Mouse (Mus musculus) stomach, embryonic 15.5 days (tissue): Measurements from ENCODE around the gene Pvrig. TPM values are rescaled to one million over a fixed set of nuclear protein-coding genes. Genes with fewer than 3 reads are reported as not detected.
"Not testable (repeated sequence)": the region's sequence is repeated elsewhere in the genome, so short reads cannot be mapped to it uniquely, and the experiment has no call there.

ENCODE experiments used
- ATAC-seq: fragments of 200-750 bp; cut with Nextera tagmentation; 2 replicates; pipeline ENCODE4 v1.8.0; 2017; ENCODE audit warnings: low read depth, moderate number of reproducible peaks, moderate TSS enrichment; ENCODE audit not compliant: insufficient read depth, low FRiP score
- H3K27ac ChIP-seq: fragments of 300-500 bp; sonication (generic); 2 replicates; pipeline ENCODE4 v1.5.1; 2015; ENCODE audit warnings: mild to moderate bottlenecking, inconsistent platforms
- H3K27me3 ChIP-seq: fragments of 300-500 bp; sonication (generic); replicated peaks from 2 replicates; pipeline ENCODE4 v1.6.1; 2015; ENCODE audit warnings: inconsistent platforms
- H3K36me3 ChIP-seq: fragments of 300-500 bp; sonication (generic); 2 replicates; pipeline ENCODE4 v1.6.1; 2015; ENCODE audit warnings: inconsistent platforms
- H3K4me1 ChIP-seq: fragments of 300-500 bp; sonication (generic); 2 replicates; pipeline ENCODE4 v1.6.1; 2015; ENCODE audit warnings: inconsistent platforms
- H3K4me2 ChIP-seq: fragments of 300-500 bp; sonication (generic); 2 replicates; pipeline ENCODE4 v1.6.1; 2015; ENCODE audit warnings: mild to moderate bottlenecking, inconsistent platforms
- H3K4me3 ChIP-seq: fragments of 300-500 bp; sonication (generic); replicated peaks from 2 replicates; pipeline ENCODE4 v1.5.1; 2015; ENCODE audit warnings: inconsistent platforms
- H3K9ac ChIP-seq: fragments of 300-500 bp; sonication (generic); 2 replicates; pipeline ENCODE4 v1.6.1; 2015; ENCODE audit warnings: inconsistent platforms
- H3K9me3 ChIP-seq: fragments of 300-500 bp; sonication (generic); 2 replicates; pipeline ENCODE4 v1.6.1; 2016; ENCODE audit warnings: inconsistent platforms
- WGBS: fragments of 180-500 bp; shearing (Covaris S2); methylation state at CpG from one replicate; pipeline ENCODE4 v1.1.7; 2015; 5-methylcytosine and 5-hydroxymethylcytosine counted together
- polyA plus RNA-seq: library from polyadenylated mRNA; unstranded; fragments of >200 nt; fragmentation: Nextera tagmentation; extraction: Ambion mirVana; gene quantifications from 2 replicates; pipeline ENCODE4 v1.2.1, GENCODE M21; 2015

Gene Pvrig
- polyA plus RNA-seq = 0.36 and 0.44 TPM in 2 replicates

DNA sequence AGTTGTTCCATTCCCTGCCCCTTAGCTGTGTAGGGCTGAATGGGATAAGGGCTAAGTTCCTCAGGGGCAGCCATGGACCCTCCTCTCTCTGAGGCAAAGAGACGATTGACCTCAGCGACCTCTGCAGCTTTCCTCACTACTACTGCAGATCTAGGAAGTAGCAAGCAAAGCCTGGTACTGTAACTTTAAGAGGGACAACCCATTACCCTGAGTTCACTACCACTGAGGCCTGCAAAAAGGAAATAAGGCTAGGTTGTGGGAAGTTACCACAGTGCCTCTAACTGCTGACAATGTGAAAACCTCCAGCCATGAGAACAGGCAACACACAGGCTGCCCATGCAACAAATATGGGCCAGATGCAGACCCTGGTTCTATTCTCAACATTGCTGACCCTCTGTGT lies at the start of gene Pvrig:
Pvrig (plus strand) TSS at position 301 of the 400 bp plus-strand sequence.
- Histone ChIP-seq H3K36me3 (no peaks in the 10 kb centered on the region), H3K4me3 (no peak within 1 kb of the TSS), H3K9me3 (no peaks in the 10 kb centered on the region), H3K4me2 (no peak within 1 kb of the TSS), H3K4me1 (no peaks in the 10 kb centered on the region), H3K9ac (no peak within 1 kb of the TSS), H3K27ac (no peak within 1 kb of the TSS), H3K27me3 (no peaks in the 10 kb centered on the region)
- 83% methylated on average over 2 of the region's 2 CpGs for WGBS
- ATAC-seq = no peak

DNA sequence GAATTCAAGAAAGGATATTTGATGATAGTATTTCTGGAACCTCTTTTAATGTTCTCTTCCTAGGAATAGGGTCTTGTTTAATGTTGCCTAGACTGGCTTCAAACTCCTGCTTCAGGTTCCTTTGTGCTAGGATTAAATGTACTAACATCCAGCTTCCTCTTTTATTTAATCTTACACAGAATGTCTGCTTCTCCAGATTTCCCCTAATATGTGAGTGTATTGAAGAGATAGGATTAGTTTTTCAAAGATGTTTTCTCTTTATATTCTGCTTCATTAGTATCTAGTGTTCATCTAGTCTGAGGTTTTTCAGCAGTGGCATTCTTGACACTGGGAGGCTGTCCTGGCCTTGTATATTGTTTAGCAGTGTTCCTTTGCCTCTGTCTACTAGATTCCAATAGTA lies 47.6 kb upstream of the Pvrig start:
- no peak for ATAC-seq
- Histone ChIP-seq H3K4me1 (no peaks in the 10 kb centered on the region), H3K4me2 (no peak overlapping the region), H3K27me3 (no peaks in the 10 kb centered on the region), H3K9me3 (no peaks in the 10 kb centered on the region), H3K27ac (no peak overlapping the region), H3K36me3 (no peaks in the 10 kb centered on the region), H3K9ac (no peak overlapping the region), H3K4me3 (no peak overlapping the region)

DNA sequence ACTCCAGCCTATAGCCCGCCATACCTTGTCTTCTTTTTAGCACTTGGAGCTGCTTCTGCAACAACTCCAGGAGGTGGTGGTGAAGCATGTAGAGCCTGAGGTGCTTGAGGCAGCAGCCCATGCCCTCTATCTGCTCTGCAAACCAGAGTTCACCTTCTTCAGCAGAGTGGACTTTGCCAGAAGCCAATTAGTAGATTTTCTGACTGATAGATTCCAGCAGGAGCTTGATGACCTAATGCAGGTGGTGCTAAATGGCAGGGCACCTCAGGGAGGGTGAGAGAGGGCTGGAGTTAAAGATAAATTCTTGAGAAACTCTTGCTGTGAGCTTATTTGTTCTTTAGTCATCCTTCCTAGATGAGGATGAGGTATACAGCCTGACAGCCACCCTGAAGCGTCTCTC lies 42.1 kb upstream of the Pvrig start:
- WGBS = 78% methylated on average over 2 of the region's 2 CpGs
- no peaks in the 10 kb centered on the region for H3K4me1 ChIP-seq
- ATAC-seq = no peak

DNA sequence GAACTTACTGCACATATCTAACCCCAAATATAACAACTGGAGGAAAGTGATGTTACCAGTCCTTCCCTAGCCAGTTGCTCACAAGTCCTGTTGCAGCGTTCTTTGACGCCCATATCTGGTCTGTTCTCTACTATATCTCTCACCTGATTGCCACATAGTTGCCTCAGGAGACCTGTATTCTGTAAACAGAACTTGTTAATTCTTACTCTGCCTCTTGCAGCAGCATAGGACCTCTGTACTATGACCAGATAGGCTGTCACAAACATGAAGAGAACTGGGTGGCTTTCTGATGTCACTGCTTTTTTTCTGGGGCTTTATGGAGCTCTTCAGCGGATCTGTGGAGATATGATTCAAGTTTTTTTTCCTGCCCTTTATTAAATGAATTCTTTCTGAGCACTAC lies 29.0 kb upstream of the Pvrig start:
- Histone ChIP-seq H3K27ac (no peak overlapping the region), H3K9ac (no peak overlapping the region), H3K4me1 (no peaks in the 10 kb centered on the region), H3K36me3 (no peaks in the 10 kb centered on the region), H3K4me2 (no peak overlapping the region), H3K9me3 (no peaks in the 10 kb centered on the region), H3K27me3 (no peaks in the 10 kb centered on the region), H3K4me3 (no peak overlapping the region)
- WGBS = 81% methylated on average over 3 of the region's 3 CpGs
- no peak for ATAC-seq

More for the DNA sequence above, 42.1 kb upstream of the Pvrig start:
- Histone ChIP-seq H3K27ac (no peak overlapping the region), H3K9me3 (no peaks in the 10 kb centered on the region), H3K4me3 (no peak overlapping the region), H3K27me3 (no peaks in the 10 kb centered on the region), H3K4me2 (no peak overlapping the region), H3K36me3 (no peaks in the 10 kb centered on the region), H3K9ac (no peak overlapping the region)

DNA sequence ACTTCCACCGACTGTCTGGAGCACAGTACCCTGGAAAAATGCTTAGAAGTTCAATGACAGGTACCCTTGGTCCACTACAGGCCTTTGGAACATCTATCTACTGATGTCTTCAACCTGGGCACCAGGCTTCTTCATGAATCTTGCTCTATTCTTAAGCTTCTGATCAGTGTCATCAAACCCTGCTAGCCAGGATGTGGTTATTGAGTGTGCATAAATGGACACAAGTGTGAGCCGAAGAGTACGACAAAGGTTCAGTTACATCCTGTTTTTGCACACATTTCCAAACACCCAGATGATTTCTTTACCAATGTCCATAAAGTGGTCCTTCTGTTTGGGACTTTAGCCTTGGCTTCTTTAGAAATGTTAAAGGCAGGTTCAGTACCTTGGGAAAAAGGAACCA lies 1.5 kb downstream of the Pvrig start:
- H3K9me3 ChIP-seq = no peaks in the 10 kb centered on the region
- WGBS = 82% methylated on average over 3 of the region's 3 CpGs
- H3K36me3 ChIP-seq = no peaks in the 10 kb centered on the region
- H3K4me3 ChIP-seq = no peak overlapping the region
- H3K4me1 ChIP-seq = no peaks in the 10 kb centered on the region
- no peaks in the 10 kb centered on the region for H3K27me3 ChIP-seq
- no peak for ATAC-seq
- H3K27ac ChIP-seq = no peak overlapping the region
- no peak overlapping the region for H3K9ac ChIP-seq
- no peak overlapping the region for H3K4me2 ChIP-seq

DNA sequence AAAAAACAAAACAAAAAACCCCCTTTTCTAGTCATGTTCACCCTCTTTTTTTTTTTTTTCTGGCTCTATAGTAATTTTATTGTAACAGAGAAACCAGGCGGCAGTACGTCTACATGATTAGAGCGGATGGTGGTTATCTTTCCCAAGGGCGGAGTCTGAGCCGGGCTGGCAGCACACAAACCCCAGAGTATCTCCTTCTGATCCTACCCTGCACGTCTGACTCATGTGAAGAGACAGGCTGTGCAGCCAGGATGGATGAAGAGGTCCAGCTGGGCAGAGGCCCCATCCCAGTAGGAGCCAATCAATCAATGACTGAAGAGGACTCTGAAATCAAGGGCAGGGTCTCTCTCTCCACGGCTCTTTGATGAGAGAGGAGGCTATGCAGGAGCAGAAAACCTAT lies 21.4 kb downstream of the Pvrig start:
- H3K4me1 ChIP-seq, H3K9me3 ChIP-seq, H3K36me3 ChIP-seq, ATAC-seq, H3K27me3 ChIP-seq, H3K27ac ChIP-seq, H3K4me2 ChIP-seq, H3K4me3 ChIP-seq, H3K9ac ChIP-seq: not testable (repeated sequence)
- 65% methylated on average over 7 of the region's 7 CpGs for WGBS

DNA sequence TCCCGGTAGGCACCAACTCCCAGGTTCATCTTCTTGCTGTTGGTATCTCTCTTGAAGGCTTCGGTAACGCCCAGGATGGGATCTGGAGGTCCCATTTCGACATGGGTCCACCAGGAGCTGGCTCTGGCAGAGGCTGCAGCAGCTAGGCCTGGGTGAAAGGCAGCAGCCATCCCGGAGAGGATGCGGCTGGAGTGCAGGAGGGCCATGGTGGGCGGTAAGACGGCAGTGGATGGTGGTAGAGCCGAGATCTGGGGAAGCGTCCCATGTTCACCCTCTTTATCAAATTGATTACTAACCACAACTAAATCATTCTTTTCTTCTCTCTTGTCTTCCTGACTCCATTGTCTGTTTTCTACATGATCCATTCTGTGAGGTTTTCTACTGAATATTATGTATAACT lies 23.6 kb downstream of the Pvrig start:
- not testable (repeated sequence) for H3K4me3 ChIP-seq, H3K36me3 ChIP-seq, H3K4me1 ChIP-seq, H3K9me3 ChIP-seq, H3K27me3 ChIP-seq, ATAC-seq, H3K4me2 ChIP-seq, H3K9ac ChIP-seq, H3K27ac ChIP-seq
- 88% methylated on average over 10 of the region's 10 CpGs for WGBS

Other genes with a start within 250 kb of the Pvrig start
- gene Zscan21, start 225.1 kb upstream of the Pvrig start, polyA plus RNA-seq = 46.2 and 48.7 TPM in 2 replicates
- 17.5 and 18.1 TPM in 2 replicates for gene Zfp113, start 186.2 kb upstream of the Pvrig start, polyA plus RNA-seq
- 270 and 287 TPM in 2 replicates for gene Cops6, start 180.9 kb upstream of the Pvrig start, polyA plus RNA-seq
- 23.4 and 23.9 TPM in 2 replicates for gene Ap4m1, start 170.0 kb upstream of the Pvrig start, polyA plus RNA-seq
- gene Mcm7, start 169.5 kb upstream of the Pvrig start, polyA plus RNA-seq = 150 and 155 TPM in 2 replicates
- 71.3 and 73.7 TPM in 2 replicates for gene Taf6, start 154.5 kb upstream of the Pvrig start, polyA plus RNA-seq
- 44.4 and 48.0 TPM in 2 replicates for gene Cnpy4, start 154.5 kb upstream of the Pvrig start, polyA plus RNA-seq
- 8.1 and 9.4 TPM in 2 replicates for gene Mblac1, start 147.6 kb upstream of the Pvrig start, polyA plus RNA-seq
- gene Nxpe5, start 116.1 kb upstream of the Pvrig start, polyA plus RNA-seq = not detected in 2 replicates
- gene Lamtor4, start 86.5 kb upstream of the Pvrig start, polyA plus RNA-seq = 71.9 and 74.1 TPM in 2 replicates
- gene BC037034, start 77.9 kb upstream of the Pvrig start, polyA plus RNA-seq = 5.5 and 6.1 TPM in 2 replicates
- gene Gal3st4, start 69.1 kb upstream of the Pvrig start, polyA plus RNA-seq = 1.9 and 2.0 TPM in 2 replicates
- 0.13 and 0.17 TPM in 2 replicates for gene Gm43720, start 62.0 kb upstream of the Pvrig start, polyA plus RNA-seq
- gene Gpc2, start 62.0 kb upstream of the Pvrig start, polyA plus RNA-seq = 14.3 and 19.8 TPM in 2 replicates
- 3.2 and 3.7 TPM in 2 replicates for gene Stag3, start 61.7 kb upstream of the Pvrig start, polyA plus RNA-seq
- 30.4 and 31.3 TPM in 2 replicates for gene Zfp157, start 99.5 kb downstream of the Pvrig start, polyA plus RNA-seq
- gene 1700123K08Rik, start 222.8 kb downstream of the Pvrig start, polyA plus RNA-seq = not detected in 2 replicates